Mouse (Mus musculus): ENCODE data around the gene Zfhx3. TPM values are rescaled to one million over a fixed set of nuclear protein-coding genes. Genes with fewer than 3 reads are reported as not detected.

Zfhx3 gene
- total and polyA plus RNA-seq, 2 experiments from 2014 or later, result 9.6 to 13.8 TPM

DNA sequence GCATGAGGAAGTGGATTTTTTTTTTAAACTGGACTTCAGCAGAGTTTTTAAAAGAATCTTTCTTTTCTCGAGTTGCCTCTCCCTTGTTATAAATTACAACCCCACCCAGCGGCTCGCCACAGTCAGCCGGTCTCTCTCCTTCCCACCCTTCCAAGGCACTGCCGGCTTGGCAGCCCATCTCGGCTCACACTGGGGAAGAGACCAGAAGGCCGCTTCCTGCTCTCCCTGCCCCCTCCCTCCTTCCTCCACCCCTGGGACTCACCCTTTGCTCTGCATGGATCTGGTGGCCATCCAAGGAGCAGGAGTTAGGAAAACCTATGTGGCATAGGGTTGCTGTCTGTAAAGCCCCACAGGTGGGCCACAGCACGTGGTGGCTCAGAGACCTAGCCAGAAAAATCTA is 705.1 kb downstream of the Zfhx3 start:
- ATAC-seq (no peak), DNase-seq (no peak)
- no peak for TF ChIP-seq CTCF (IDR thresholded peaks at IDR 0.05; ENCODE audit: low read depth)
- no peaks in the 10 kb centered on the region for H3K36me3 ChIP-seq (ENCODE audit: insufficient read depth)
- H3K4me1 ChIP-seq (ENCODE audit: insufficient read depth), result no peaks in the 10 kb centered on the region
- no peak overlapping the region for H3K9ac ChIP-seq
- H3K27ac ChIP-seq (ENCODE audit: low read depth, low read length), result no peak overlapping the region
- no peak overlapping the region for H3K4me2 ChIP-seq (ENCODE audit: low read depth)
- H3K4me3 ChIP-seq (ENCODE audit: low read depth, low read length), result no peak overlapping the region
- no peaks in the 10 kb centered on the region for H3K27me3 ChIP-seq (ENCODE audit: insufficient read depth, low read length)
- 62% methylated on average over 8 of the region's 8 CpGs for WGBS
- no peaks in the 10 kb centered on the region for H3K9me3 ChIP-seq (ENCODE audit: low read length)

- Histone ChIP-seq H3K9me3 (ENCODE audit: low read length) (no peaks in the 10 kb centered on the region), H3K27ac (ENCODE audit: low read depth, low read length) (no peak overlapping the region), H3K9ac (no peak overlapping the region), H3K4me1 (ENCODE audit: insufficient read depth) (no peaks in the 10 kb centered on the region), H3K4me3 (ENCODE audit: low read depth, low read length) (no peak overlapping the region), H3K4me2 (ENCODE audit: low read depth) (no peak overlapping the region), H3K27me3 (ENCODE audit: insufficient read depth, low read length) (no peaks in the 10 kb centered on the region), H3K36me3 (ENCODE audit: insufficient read depth) (no peaks in the 10 kb centered on the region)
- ATAC-seq (no peak), DNase-seq (no peak)
- WGBS, result 92% methylated on average over 6 of the region's 6 CpGs
- TF ChIP-seq CTCF (IDR thresholded peaks at IDR 0.05; ENCODE audit: low read depth), result no peak
Observed at GRCm38 (mm10) chr8:108648993-108649392, 706.5 kb downstream of the Zfhx3 start.

- Histone ChIP-seq H3K4me1 (ENCODE audit: insufficient read depth) (no peaks in the 10 kb centered on the region), H3K27me3 (ENCODE audit: insufficient read depth, low read length) (no peaks in the 10 kb centered on the region), H3K9ac (no peak overlapping the region), H3K36me3 (ENCODE audit: insufficient read depth) (no peaks in the 10 kb centered on the region), H3K4me3 (ENCODE audit: low read depth, low read length) (no peak overlapping the region), H3K27ac (ENCODE audit: low read depth, low read length) (no peak overlapping the region), H3K9me3 (ENCODE audit: low read length) (no peaks in the 10 kb centered on the region), H3K4me2 (ENCODE audit: low read depth) (no peak overlapping the region)
- DNase-seq (no peak), ATAC-seq (no peak)
- no peak for TF ChIP-seq CTCF (IDR thresholded peaks at IDR 0.05; ENCODE audit: low read depth)
- 91% methylated on average over 8 of the region's 8 CpGs for WGBS
Observed at GRCm38 (mm10) chr8:108650837-108651236, 708.4 kb downstream of the Zfhx3 start.

DNA sequence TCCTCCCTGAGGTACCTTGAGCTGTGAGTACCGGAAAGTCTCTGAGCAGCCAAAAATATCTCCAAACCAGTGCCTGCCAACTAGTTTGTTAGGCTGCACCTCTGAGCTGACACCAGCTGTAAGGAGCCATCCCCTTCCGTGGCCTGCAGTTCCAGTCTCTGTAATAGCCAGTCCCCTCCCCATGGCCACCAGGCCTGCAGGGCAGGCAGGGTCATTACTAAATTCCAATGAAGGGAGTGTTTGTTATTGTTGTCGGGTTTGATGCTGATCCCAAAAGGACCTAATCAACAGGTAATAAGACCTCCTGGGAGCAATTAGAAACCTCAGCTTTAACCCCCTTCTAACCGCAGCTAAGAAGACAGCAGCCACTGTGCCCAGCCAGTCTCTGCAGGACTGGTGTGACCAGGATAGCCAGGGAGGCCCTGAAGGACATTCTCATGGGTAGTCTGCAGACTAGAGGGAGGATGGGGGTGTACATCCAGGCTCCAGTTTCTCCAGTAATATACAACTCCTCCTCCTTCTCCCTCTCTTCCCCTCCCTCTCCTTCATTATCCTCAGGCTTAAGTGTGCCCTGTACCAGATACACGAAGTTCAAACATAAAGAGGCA is 719.1 kb downstream of the Zfhx3 start:
- ATAC-seq, result no peak
- H3K27ac ChIP-seq (ENCODE audit: low read depth, low read length), result no peak overlapping the region
- no peak for DNase-seq
- H3K36me3 ChIP-seq (ENCODE audit: insufficient read depth), result no peaks in the 10 kb centered on the region
- no peaks in the 10 kb centered on the region for H3K4me1 ChIP-seq (ENCODE audit: insufficient read depth)
- H3K27me3 ChIP-seq (ENCODE audit: insufficient read depth, low read length), result no peaks in the 10 kb centered on the region
- H3K4me2 ChIP-seq (ENCODE audit: low read depth), result no peak overlapping the region
- H3K9me3 ChIP-seq (ENCODE audit: low read length), result no peaks in the 10 kb centered on the region
- WGBS, result 44% methylated on average over 5 of the region's 5 CpGs
- no peak overlapping the region for H3K9ac ChIP-seq
- H3K4me3 ChIP-seq (ENCODE audit: low read depth, low read length), result no peak overlapping the region
- no peak for TF ChIP-seq CTCF (IDR thresholded peaks at IDR 0.05; ENCODE audit: low read depth)

DNA sequence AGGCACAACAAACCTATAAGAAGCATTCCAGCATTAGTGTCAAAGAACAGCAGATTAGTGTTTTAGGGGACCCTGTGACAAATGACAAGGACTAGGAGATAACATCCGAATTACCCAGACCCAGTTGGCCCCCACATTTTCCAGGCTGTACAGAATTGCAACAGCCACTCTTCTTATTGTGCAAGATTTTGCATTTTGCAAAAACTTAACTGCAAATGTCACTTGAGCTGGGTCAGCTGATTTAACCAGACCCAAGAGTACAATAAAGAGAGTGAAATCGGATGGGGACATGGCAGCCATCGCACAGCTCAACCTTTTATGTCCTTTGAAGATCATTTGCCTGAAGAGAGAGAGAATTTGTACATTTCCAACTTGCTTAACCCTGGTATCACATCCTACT is 720.3 kb downstream of the Zfhx3 start:
- Histone ChIP-seq H3K27me3 (ENCODE audit: insufficient read depth, low read length) (no peaks in the 10 kb centered on the region), H3K36me3 (ENCODE audit: insufficient read depth) (no peaks in the 10 kb centered on the region), H3K9me3 (ENCODE audit: low read length) (no peaks in the 10 kb centered on the region), H3K4me2 (ENCODE audit: low read depth) (no peak overlapping the region), H3K4me1 (ENCODE audit: insufficient read depth) (no peaks in the 10 kb centered on the region), H3K4me3 (ENCODE audit: low read depth, low read length) (no peak overlapping the region), H3K9ac (no peak overlapping the region), H3K27ac (ENCODE audit: low read depth, low read length) (no peak overlapping the region)
- ATAC-seq (no peak), DNase-seq (no peak)
- TF ChIP-seq CTCF (IDR thresholded peaks at IDR 0.05; ENCODE audit: low read depth), result no peak
- 78% methylated on average over 3 of the region's 3 CpGs for WGBS

GRCm38 (mm10) chr8:108671939-108672515 is 729.6 kb downstream of the Zfhx3 start:
- no peak for TF ChIP-seq CTCF (IDR thresholded peaks at IDR 0.05; ENCODE audit: low read depth)
- H3K36me3 ChIP-seq (ENCODE audit: insufficient read depth), result no peaks in the 10 kb centered on the region
- no peaks in the 10 kb centered on the region; the same call in 1 of the 2 replicates for H3K27me3 ChIP-seq (ENCODE audit: insufficient read depth, low read length)
- H3K9me3 ChIP-seq (ENCODE audit: low read length), result no peaks in the 10 kb centered on the region
- no peak overlapping the region for H3K9ac ChIP-seq
- DNase-seq, result no peak
- no peak overlapping the region for H3K4me2 ChIP-seq (ENCODE audit: low read depth)
- H3K27ac ChIP-seq (ENCODE audit: low read depth, low read length), result no peak overlapping the region
- no peak overlapping the region for H3K4me3 ChIP-seq (ENCODE audit: low read depth, low read length)
- WGBS, result 59% methylated on average over 11 of the region's 11 CpGs
- no peaks in the 10 kb centered on the region for H3K4me1 ChIP-seq (ENCODE audit: insufficient read depth)
- ATAC-seq, result no peak

- no peaks in the 10 kb centered on the region for H3K36me3 ChIP-seq (ENCODE audit: insufficient read depth)
- H3K4me3 ChIP-seq (ENCODE audit: low read depth, low read length), result no peak overlapping the region
- no peak overlapping the region for H3K4me2 ChIP-seq (ENCODE audit: low read depth)
- H3K9ac ChIP-seq, result no peak overlapping the region
- WGBS, result 57% methylated on average over 17 of the region's 17 CpGs
- H3K27me3 ChIP-seq (ENCODE audit: insufficient read depth, low read length), result no peaks in the 10 kb centered on the region; the same call in 1 of the 2 replicates
- no peaks in the 10 kb centered on the region for H3K9me3 ChIP-seq (ENCODE audit: low read length)
- no peak for TF ChIP-seq CTCF (IDR thresholded peaks at IDR 0.05; ENCODE audit: low read depth)
- no peak overlapping the region for H3K27ac ChIP-seq (ENCODE audit: low read depth, low read length)
- DNase-seq (no peak), ATAC-seq (no peak)
- no peaks in the 10 kb centered on the region for H3K4me1 ChIP-seq (ENCODE audit: insufficient read depth)
Observed at GRCm38 (mm10) chr8:108675001-108675525, 732.6 kb downstream of the Zfhx3 start.
